Mouse (Mus musculus) lung, postnatal 36 days (tissue): ENCODE measurements around the gene Primpol.
"Not testable (repeated sequence)": the region's sequence is repeated elsewhere in the genome, so short reads cannot be mapped to it uniquely, and the experiment has no call there.

ENCODE experiments used
- DNase-seq: peaks from one replicate; pipeline ENCODE4 v3.0.0; 2022; ENCODE audit warnings: mixed read lengths

The Primpol gene

GRCm38 (mm10) chr8:46600959-46601707, 15.9 kb downstream of the Primpol start:
- DNase-seq, result no peak

- no peak for DNase-seq
Observed at GRCm38 (mm10) chr8:46599314-46599904, 17.6 kb downstream of the Primpol start.

- no peak for DNase-seq
Observed at GRCm38 (mm10) chr8:46598753-46599152, 18.3 kb downstream of the Primpol start.

- DNase-seq, result no peak
Observed at GRCm38 (mm10) chr8:46598114-46598513, 18.9 kb downstream of the Primpol start.

GRCm38 (mm10) chr8:46597411-46597810, 19.6 kb downstream of the Primpol start:
- no peak for DNase-seq

GRCm38 (mm10) chr8:46596530-46596929, 20.5 kb downstream of the Primpol start:
- DNase-seq, result no peak

- DNase-seq, result peak; percentile 53
Observed at GRCm38 (mm10) chr8:46595593-46595992, 21.4 kb downstream of the Primpol start.

- DNase-seq, result no peak
Observed at GRCm38 (mm10) chr8:46593772-46594171, 23.2 kb downstream of the Primpol start.

GRCm38 (mm10) chr8:46593067-46593466, 23.9 kb downstream of the Primpol start:
- DNase-seq, result no peak

- no peak for DNase-seq
Observed at GRCm38 (mm10) chr8:46588663-46589062, 28.3 kb downstream of the Primpol start.

- DNase-seq, result no peak
Observed at GRCm38 (mm10) chr8:46587911-46588310, 29.1 kb downstream of the Primpol start.

GRCm38 (mm10) chr8:46585576-46585975, 31.4 kb downstream of the Primpol start:
- DNase-seq, result no peak

GRCm38 (mm10) chr8:46584328-46584727, 32.7 kb downstream of the Primpol start:
- not testable (repeated sequence) for DNase-seq

GRCm38 (mm10) chr8:46578794-46579193, 38.2 kb downstream of the Primpol start:
- no peak for DNase-seq

GRCm38 (mm10) chr8:46573964-46574363, 43.0 kb downstream of the Primpol start:
- no peak for DNase-seq

- DNase-seq, result no peak
Observed at GRCm38 (mm10) chr8:46573446-46573845, 43.6 kb downstream of the Primpol start.

GRCm38 (mm10) chr8:46570673-46571072, 46.3 kb downstream of the Primpol start:
- DNase-seq, result no peak

GRCm38 (mm10) chr8:46569659-46570441, 47.2 kb downstream of the Primpol start:
- DNase-seq, result peak; percentile 78

GRCm38 (mm10) chr8:46568942-46569341, 48.1 kb downstream of the Primpol start:
- DNase-seq, result peak; percentile 23

- peak; percentile 85 for DNase-seq
Observed at GRCm38 (mm10) chr8:46567946-46568345, 49.1 kb downstream of the Primpol start.

- no peak for DNase-seq
Observed at GRCm38 (mm10) chr8:46566914-46567529, 50.0 kb downstream of the Primpol start.

GRCm38 (mm10) chr8:46562333-46562732, 54.7 kb downstream of the Primpol start:
- DNase-seq, result peak; percentile 12

GRCm38 (mm10) chr8:46559428-46559827, 57.6 kb downstream of the Primpol start:
- DNase-seq, result peak; percentile 75
